Mouse (Mus musculus) cerebellum, adult 2 months (tissue): ENCODE measurements around the gene Rex2.
"Not testable (repeated sequence)": the region's sequence is repeated elsewhere in the genome, so short reads cannot be mapped to it uniquely, and the experiment has no call there.

Experiments
- CTCF ChIP-seq: fragments of 200-500 bp; IDR thresholded peaks from 2 replicates; pipeline ENCODE4 v1.5.1; 2011; ENCODE audit warnings: low read depth, mild to moderate bottlenecking, control low read depth, low read length, moderate library complexity, borderline replicate concordance; ENCODE audit not compliant: insufficient read depth
- POLR2A ChIP-seq: fragments of 200-500 bp; IDR thresholded peaks from 2 replicates; pipeline ENCODE4 v1.6.1; 2011; ENCODE audit warnings: low read length, control low read depth, borderline replicate concordance; ENCODE audit not compliant: insufficient read depth

- TF ChIP-seq POLR2A, CTCF: not testable (repeated sequence)
These were observed 44.2 kb downstream of the Rex2 start for GRCm38 (mm10) chr4:147065861-147066260.
